Mouse (Mus musculus): Measurements from ENCODE around the gene Gm43951. TPM values are rescaled to one million over a fixed set of nuclear protein-coding genes. Genes with fewer than 3 reads are reported as not detected.

The Gm43951 gene
- total and polyA plus RNA-seq, 2 experiments from 2014 or later, result 1.5 to 2.5 TPM

- ATAC-seq (ENCODE audit: low FRiP score) (peak; percentile 38; the same call in 1 of the 2 replicates), DNase-seq (ENCODE audit: low spot score) (peak; percentile 77)
- Histone ChIP-seq H3K4me3 (ENCODE audit: low read depth, low read length) (no peak overlapping the region), H3K27me3 (ENCODE audit: insufficient read depth, low read length) (no peaks in the 10 kb centered on the region), H3K4me1 (ENCODE audit: insufficient read depth, low read length) (no peaks in the 10 kb centered on the region), H3K9ac (replicated peaks; ENCODE audit: low read length, poor library complexity, severe bottlenecking) (no peak overlapping the region), H3K9me3 (ENCODE audit: low read length) (no peaks in the 10 kb centered on the region), H3K4me2 (ENCODE audit: low read depth, low read length, poor library complexity, severe bottlenecking) (no peak overlapping the region), H3K36me3 (ENCODE audit: insufficient read depth, low read length) (no peaks in the 10 kb centered on the region), H3K27ac (ENCODE audit: low read depth, low read length) (no peak overlapping the region)
- 49% methylated on average over 5 of the region's 5 CpGs for WGBS
- TF ChIP-seq CTCF (IDR thresholded peaks at IDR 0.05), result no peak
Observed at GRCm38 (mm10) chr11:72234013-72234412, 27.4 kb upstream of the Gm43951 start.

- H3K4me3 ChIP-seq (ENCODE audit: low read depth, low read length), result no peak overlapping the region
- no peak overlapping the region for H3K9ac ChIP-seq (replicated peaks; ENCODE audit: low read length, poor library complexity, severe bottlenecking)
- no peaks in the 10 kb centered on the region for H3K4me1 ChIP-seq (ENCODE audit: insufficient read depth, low read length)
- H3K27ac ChIP-seq (ENCODE audit: low read depth, low read length), result no peak overlapping the region
- no peaks in the 10 kb centered on the region for H3K27me3 ChIP-seq (ENCODE audit: insufficient read depth, low read length)
- DNase-seq (ENCODE audit: low spot score), result no peak
- no peaks in the 10 kb centered on the region for H3K36me3 ChIP-seq (ENCODE audit: insufficient read depth, low read length)
- no peak overlapping the region for H3K4me2 ChIP-seq (ENCODE audit: low read depth, low read length, poor library complexity, severe bottlenecking)
- no peak for TF ChIP-seq CTCF (IDR thresholded peaks at IDR 0.05)
- ATAC-seq (ENCODE audit: low FRiP score), result no peak
- 60% methylated on average over 1 of the region's 1 CpGs for WGBS
- no peaks in the 10 kb centered on the region for H3K9me3 ChIP-seq (ENCODE audit: low read length)
Observed at GRCm38 (mm10) chr11:72232991-72233390, 26.4 kb upstream of the Gm43951 start.

GRCm38 (mm10) chr11:72232068-72232467, 25.4 kb upstream of the Gm43951 start:
- Histone ChIP-seq H3K9ac (replicated peaks; ENCODE audit: low read length, poor library complexity, severe bottlenecking) (no peak overlapping the region), H3K4me2 (ENCODE audit: low read depth, low read length, poor library complexity, severe bottlenecking) (no peak overlapping the region), H3K27me3 (ENCODE audit: insufficient read depth, low read length) (no peaks in the 10 kb centered on the region), H3K27ac (ENCODE audit: low read depth, low read length) (no peak overlapping the region), H3K4me1 (ENCODE audit: insufficient read depth, low read length) (no peaks in the 10 kb centered on the region), H3K9me3 (ENCODE audit: low read length) (no peaks in the 10 kb centered on the region), H3K4me3 (ENCODE audit: low read depth, low read length) (no peak overlapping the region), H3K36me3 (ENCODE audit: insufficient read depth, low read length) (no peaks in the 10 kb centered on the region)
- ATAC-seq (ENCODE audit: low FRiP score) (no peak), DNase-seq (ENCODE audit: low spot score) (no peak)
- 80% methylated on average over 7 of the region's 7 CpGs for WGBS
- TF ChIP-seq CTCF (IDR thresholded peaks at IDR 0.05), result no peak

- Histone ChIP-seq H3K27me3 (ENCODE audit: insufficient read depth, low read length) (no peaks in the 10 kb centered on the region), H3K4me3 (ENCODE audit: low read depth, low read length) (no peak overlapping the region), H3K9ac (replicated peaks; ENCODE audit: low read length, poor library complexity, severe bottlenecking) (no peak overlapping the region), H3K36me3 (ENCODE audit: insufficient read depth, low read length) (no peaks in the 10 kb centered on the region), H3K4me1 (ENCODE audit: insufficient read depth, low read length) (no peaks in the 10 kb centered on the region), H3K9me3 (ENCODE audit: low read length) (no peaks in the 10 kb centered on the region), H3K4me2 (ENCODE audit: low read depth, low read length, poor library complexity, severe bottlenecking) (no peak overlapping the region), H3K27ac (ENCODE audit: low read depth, low read length) (no peak overlapping the region)
- 92% methylated on average over 4 of the region's 4 CpGs for WGBS
- DNase-seq (ENCODE audit: low spot score), result no peak
- no peak for TF ChIP-seq CTCF (IDR thresholded peaks at IDR 0.05)
- no peak for ATAC-seq (ENCODE audit: low FRiP score)
Observed at GRCm38 (mm10) chr11:72228513-72228912, 21.9 kb upstream of the Gm43951 start.

- 84% methylated on average over 6 of the region's 6 CpGs for WGBS
- H3K27ac ChIP-seq (ENCODE audit: low read depth, low read length), result no peak overlapping the region
- no peaks in the 10 kb centered on the region for H3K36me3 ChIP-seq (ENCODE audit: insufficient read depth, low read length)
- H3K27me3 ChIP-seq (ENCODE audit: insufficient read depth, low read length), result no peaks in the 10 kb centered on the region
- H3K4me2 ChIP-seq (ENCODE audit: low read depth, low read length, poor library complexity, severe bottlenecking), result no peak overlapping the region
- no peaks in the 10 kb centered on the region for H3K4me1 ChIP-seq (ENCODE audit: insufficient read depth, low read length)
- TF ChIP-seq CTCF (IDR thresholded peaks at IDR 0.05), result no peak
- DNase-seq (ENCODE audit: low spot score) (no peak), ATAC-seq (ENCODE audit: low FRiP score) (no peak)
- no peak overlapping the region for H3K9ac ChIP-seq (replicated peaks; ENCODE audit: low read length, poor library complexity, severe bottlenecking)
- H3K9me3 ChIP-seq (ENCODE audit: low read length), result no peaks in the 10 kb centered on the region
- no peak overlapping the region for H3K4me3 ChIP-seq (ENCODE audit: low read depth, low read length)
Observed at GRCm38 (mm10) chr11:72226901-72227300, 20.3 kb upstream of the Gm43951 start.

- Histone ChIP-seq H3K4me1 (ENCODE audit: insufficient read depth, low read length) (no peaks in the 10 kb centered on the region), H3K9me3 (ENCODE audit: low read length) (no peaks in the 10 kb centered on the region), H3K27ac (ENCODE audit: low read depth, low read length) (no peak overlapping the region), H3K4me2 (ENCODE audit: low read depth, low read length, poor library complexity, severe bottlenecking) (no peak overlapping the region), H3K4me3 (ENCODE audit: low read depth, low read length) (no peak overlapping the region), H3K9ac (replicated peaks; ENCODE audit: low read length, poor library complexity, severe bottlenecking) (no peak overlapping the region), H3K27me3 (ENCODE audit: insufficient read depth, low read length) (no peaks in the 10 kb centered on the region), H3K36me3 (ENCODE audit: insufficient read depth, low read length) (no peaks in the 10 kb centered on the region)
- 38% methylated on average over 10 of the region's 10 CpGs for WGBS
- DNase-seq (ENCODE audit: low spot score), result peak; percentile 88
- TF ChIP-seq CTCF (IDR thresholded peaks at IDR 0.05), result no peak
- peak; percentile 58; the same call in 1 of the 2 replicates for ATAC-seq (ENCODE audit: low FRiP score)
Observed at GRCm38 (mm10) chr11:72226020-72226791, 19.6 kb upstream of the Gm43951 start.

Data from midbrain, postnatal 0 days (tissue).